Mouse (Mus musculus) heart, embryonic 11.5 days (tissue): ENCODE results near the gene Gpr65. TPM values are rescaled to one million over a fixed set of nuclear protein-coding genes. Genes with fewer than 3 reads are reported as not detected.
"Not testable (repeated sequence)": the region's sequence is repeated elsewhere in the genome, so short reads cannot be mapped to it uniquely, and the experiment has no call there.

Experiments used
- ATAC-seq: fragments of 200-750 bp; cut with Nextera tagmentation; replicated peaks from 2 replicates; pipeline ENCODE4 v1.8.0; 2017; ENCODE audit warnings: moderate library complexity; ENCODE audit not compliant: insufficient number of reproducible peaks, low FRiP score, low TSS enrichment
- H3K27ac ChIP-seq: fragments of 300-500 bp; sonication (generic); 2 replicates; pipeline ENCODE4 v1.5.1; 2014; ENCODE audit warnings: mild to moderate bottlenecking, low read depth, low read length
- H3K27me3 ChIP-seq: fragments of 300-500 bp; sonication (generic); 2 replicates; pipeline ENCODE4 v1.6.1; 2014; ENCODE audit warnings: mild to moderate bottlenecking, low read length, mixed read lengths; ENCODE audit not compliant: control insufficient read depth, insufficient read depth
- H3K36me3 ChIP-seq: fragments of 300-500 bp; sonication (generic); 2 replicates; pipeline ENCODE4 v1.6.1; 2014; ENCODE audit warnings: mild to moderate bottlenecking, low read length, moderate library complexity, mixed read lengths; ENCODE audit not compliant: control insufficient read depth, insufficient read depth
- H3K4me1 ChIP-seq: fragments of 300-500 bp; sonication (generic); 2 replicates; pipeline ENCODE4 v1.6.1; 2014; ENCODE audit warnings: low read length; ENCODE audit not compliant: control insufficient read depth, insufficient read depth
- H3K4me2 ChIP-seq: fragments of 300-500 bp; sonication (generic); 2 replicates; pipeline ENCODE4 v1.6.1; 2014; ENCODE audit warnings: mild to moderate bottlenecking, moderate library complexity
- H3K4me3 ChIP-seq: fragments of 300-500 bp; sonication (generic); 2 replicates; pipeline ENCODE4 v1.5.1; 2014; ENCODE audit warnings: low read depth, low read length
- H3K9ac ChIP-seq: fragments of 300-500 bp; sonication (generic); 2 replicates; pipeline ENCODE4 v1.6.1; 2014; ENCODE audit warnings: mild to moderate bottlenecking, low read depth, low read length, moderate library complexity
- H3K9me3 ChIP-seq: fragments of 300-500 bp; sonication (generic); replicated peaks from 2 replicates; pipeline ENCODE4 v1.6.1; 2016; ENCODE audit warnings: low read length; ENCODE audit not compliant: control insufficient read depth
- WGBS: fragments of 180-500 bp; shearing (Covaris S2); extraction: QIAGEN DNeasy Blood & Tissue Kit; methylation state at CpG from one replicate; pipeline ENCODE4 v1.1.7; 2014; ENCODE audit not compliant: insufficient replicate concordance; 5-methylcytosine and 5-hydroxymethylcytosine counted together
- polyA plus RNA-seq: library from polyadenylated mRNA; unstranded; fragments of >200 nt; fragmentation: Nextera tagmentation; extraction: Ambion mirVana; gene quantifications from 2 replicates; pipeline ENCODE4 v1.2.1, GENCODE M21; 2014

The Gpr65 gene
- polyA plus RNA-seq: 0.42 and 0.48 TPM in 2 replicates

GRCm38 (mm10) chr12:98268441-98269369 is at the start of gene Gpr65:
TSS of gene Gpr65 (plus strand) at chr12:98268635.
- H3K36me3 ChIP-seq: no peaks in the 10 kb centered on the region
- WGBS: 84% methylated on average over 13 of the region's 13 CpGs
- H3K27me3 ChIP-seq: no peaks in the 10 kb centered on the region
- H3K4me3 ChIP-seq: no peak within 1 kb of the TSS
- no peaks in the 10 kb centered on the region for H3K4me1 ChIP-seq
- no peak within 1 kb of the TSS for H3K27ac ChIP-seq
- no peaks in the 10 kb centered on the region for H3K9me3 ChIP-seq
- ATAC-seq: no peak
- H3K9ac ChIP-seq: no peak within 1 kb of the TSS
- no peak within 1 kb of the TSS for H3K4me2 ChIP-seq

GRCm38 (mm10) chr12:98223286-98223685 is 45.1 kb upstream of the Gpr65 start:
- H3K27ac ChIP-seq: no peak overlapping the region
- ATAC-seq: no peak

GRCm38 (mm10) chr12:98227037-98227436 is 41.4 kb upstream of the Gpr65 start:
- Histone ChIP-seq H3K27me3 (no peaks in the 10 kb centered on the region), H3K9ac (no peak overlapping the region), H3K4me2 (no peak overlapping the region), H3K36me3 (no peaks in the 10 kb centered on the region), H3K4me3 (no peak overlapping the region), H3K27ac (no peak overlapping the region), H3K4me1 (no peaks in the 10 kb centered on the region), H3K9me3 (no peaks in the 10 kb centered on the region)
- 94% methylated on average over 2 of the region's 2 CpGs for WGBS
- ATAC-seq: no peak

More at GRCm38 (mm10) chr12:98223286-98223685, 45.1 kb upstream of the Gpr65 start:
- Histone ChIP-seq H3K4me1 (no peaks in the 10 kb centered on the region), H3K27me3 (no peaks in the 10 kb centered on the region), H3K9ac (no peak overlapping the region), H3K4me3 (no peak overlapping the region), H3K36me3 (no peaks in the 10 kb centered on the region), H3K4me2 (no peak overlapping the region), H3K9me3 (no peaks in the 10 kb centered on the region)
- WGBS: 80% methylated on average over 5 of the region's 5 CpGs

GRCm38 (mm10) chr12:98238478-98238877 is 30.0 kb upstream of the Gpr65 start:
- H3K4me1 ChIP-seq, H3K27me3 ChIP-seq, ATAC-seq, H3K27ac ChIP-seq, H3K36me3 ChIP-seq, H3K9me3 ChIP-seq, H3K4me2 ChIP-seq, H3K4me3 ChIP-seq, H3K9ac ChIP-seq: not testable (repeated sequence)
- WGBS: 80% methylated on average over 6 of the region's 6 CpGs

GRCm38 (mm10) chr12:98244161-98244560 is 24.3 kb upstream of the Gpr65 start:
- no peak overlapping the region for H3K9ac ChIP-seq
- 77% methylated on average over 4 of the region's 4 CpGs for WGBS

GRCm38 (mm10) chr12:98244865-98245264 is 23.6 kb upstream of the Gpr65 start:
- Histone ChIP-seq H3K27me3 (no peaks in the 10 kb centered on the region), H3K4me3 (no peak overlapping the region), H3K36me3 (no peaks in the 10 kb centered on the region), H3K9ac (no peak overlapping the region), H3K4me1 (no peaks in the 10 kb centered on the region), H3K9me3 (no peaks in the 10 kb centered on the region), H3K4me2 (no peak overlapping the region), H3K27ac (no peak overlapping the region)
- no peak for ATAC-seq
- whole genome bisulfite sequencing: 89% methylated on average over 5 of the region's 5 CpGs

More at GRCm38 (mm10) chr12:98244161-98244560, 24.3 kb upstream of the Gpr65 start:
- Histone ChIP-seq H3K27ac (no peak overlapping the region), H3K9me3 (no peaks in the 10 kb centered on the region), H3K4me1 (no peaks in the 10 kb centered on the region), H3K27me3 (no peaks in the 10 kb centered on the region), H3K4me3 (no peak overlapping the region), H3K36me3 (no peaks in the 10 kb centered on the region), H3K4me2 (no peak overlapping the region)
- ATAC-seq: no peak

GRCm38 (mm10) chr12:98246835-98247234 is 21.6 kb upstream of the Gpr65 start:
- Histone ChIP-seq H3K4me2 (no peak overlapping the region), H3K9ac (no peak overlapping the region), H3K4me1 (no peaks in the 10 kb centered on the region), H3K4me3 (no peak overlapping the region), H3K36me3 (no peaks in the 10 kb centered on the region), H3K27me3 (no peaks in the 10 kb centered on the region), H3K27ac (no peak overlapping the region), H3K9me3 (no peaks in the 10 kb centered on the region)
- WGBS: 50% methylated on average over 4 of the region's 4 CpGs
- no peak for ATAC-seq

GRCm38 (mm10) chr12:98249671-98250070 is 18.8 kb upstream of the Gpr65 start:
- H3K27ac ChIP-seq: no peak overlapping the region
- WGBS: 82% methylated on average over 3 of the region's 3 CpGs
- no peak for ATAC-seq

More at GRCm38 (mm10) chr12:98249671-98250070, 18.8 kb upstream of the Gpr65 start:
- no peaks in the 10 kb centered on the region for H3K27me3 ChIP-seq
- no peaks in the 10 kb centered on the region for H3K36me3 ChIP-seq
- H3K4me2 ChIP-seq: no peak overlapping the region
- no peaks in the 10 kb centered on the region for H3K9me3 ChIP-seq
- H3K4me1 ChIP-seq: no peaks in the 10 kb centered on the region
- no peak overlapping the region for H3K9ac ChIP-seq
- H3K4me3 ChIP-seq: no peak overlapping the region
